Mouse (Mus musculus) cortical plate, adult 2 months (tissue): ENCODE results near the gene Eif4e2. TPM values are rescaled to one million over a fixed set of nuclear protein-coding genes. Genes with fewer than 3 reads are reported as not detected.

Experiments used
- H3K27ac ChIP-seq: fragments of 200-500 bp; 2 replicates; pipeline ENCODE4 v1.5.1; 2012; ENCODE audit warnings: low read length, control low read depth, inconsistent platforms; ENCODE audit not compliant: insufficient read depth
- H3K4me1 ChIP-seq: fragments of 200-500 bp; 2 replicates; pipeline ENCODE4 v1.6.1; 2011; ENCODE audit warnings: low read length; ENCODE audit not compliant: control insufficient read depth, insufficient read depth
- H3K4me3 ChIP-seq: fragments of 200-500 bp; 2 replicates; pipeline ENCODE4 v1.5.1; 2011; ENCODE audit warnings: mild to moderate bottlenecking, low read length, control low read depth; ENCODE audit not compliant: insufficient read depth
- CTCF ChIP-seq: fragments of 200-500 bp; IDR thresholded peaks from 2 replicates; pipeline ENCODE4 v1.5.1; 2011; ENCODE audit warnings: mild to moderate bottlenecking, control low read depth, low read length; ENCODE audit not compliant: insufficient read depth; ENCODE audit errors: extremely low read depth
- POLR2A ChIP-seq: fragments of 200-500 bp; IDR thresholded peaks from 2 replicates; pipeline ENCODE4 v1.6.1; 2011; ENCODE audit warnings: mild to moderate bottlenecking, low read length, control low read depth; ENCODE audit not compliant: insufficient read depth; ENCODE audit errors: extremely low read depth
- polyA plus RNA-seq: library from polyadenylated mRNA; depleted of rRNA; stranded (reverse); fragments of >200 nt; gene quantifications from 2 replicates; pipeline ENCODE4 v1.2.3, GENCODE M21; 2012; rRNA removed

Eif4e2 gene
- polyA plus RNA-seq, 1 experiment: 53.7 TPM

GRCm38 (mm10) chr1:87282413-87282788 is 68.7 kb downstream of the Eif4e2 start:
- Histone ChIP-seq H3K27ac (no peak overlapping the region), H3K4me1 (no peaks in the 10 kb centered on the region), H3K4me3 (no peak overlapping the region)
- TF ChIP-seq CTCF: no peak
- TF ChIP-seq POLR2A: no peak

DNA sequence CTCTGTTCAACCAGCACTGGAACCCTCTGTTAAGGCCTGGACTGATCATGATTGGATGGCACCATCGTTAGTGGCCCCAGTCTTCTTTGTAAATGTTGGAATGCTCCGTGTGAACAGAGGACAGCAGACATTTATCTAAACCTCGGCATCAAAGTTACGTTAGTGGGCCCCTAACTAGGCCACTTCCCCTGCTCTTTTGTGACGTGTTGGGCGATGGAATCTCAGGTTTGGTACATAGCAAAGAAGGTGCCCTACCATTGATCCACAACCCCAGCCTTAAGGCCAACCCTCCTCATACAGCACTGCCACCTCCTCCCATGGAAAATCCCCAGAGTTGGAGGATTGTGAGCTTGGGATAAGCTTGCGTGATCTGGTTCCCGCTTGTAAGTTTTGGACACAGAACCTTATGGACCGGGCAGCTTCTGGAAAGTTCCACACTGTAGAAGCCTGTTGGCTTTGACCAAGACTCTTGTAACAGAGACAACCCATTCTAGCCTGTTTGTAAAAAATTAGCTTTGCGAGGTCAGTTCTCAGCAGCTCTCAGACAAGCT is 69.8 kb downstream of the Eif4e2 start:
- Histone ChIP-seq H3K4me1 (no peaks in the 10 kb centered on the region), H3K4me3 (no peak overlapping the region), H3K27ac (no peak overlapping the region)
- TF ChIP-seq POLR2A: no peak
- TF ChIP-seq CTCF: no peak

DNA sequence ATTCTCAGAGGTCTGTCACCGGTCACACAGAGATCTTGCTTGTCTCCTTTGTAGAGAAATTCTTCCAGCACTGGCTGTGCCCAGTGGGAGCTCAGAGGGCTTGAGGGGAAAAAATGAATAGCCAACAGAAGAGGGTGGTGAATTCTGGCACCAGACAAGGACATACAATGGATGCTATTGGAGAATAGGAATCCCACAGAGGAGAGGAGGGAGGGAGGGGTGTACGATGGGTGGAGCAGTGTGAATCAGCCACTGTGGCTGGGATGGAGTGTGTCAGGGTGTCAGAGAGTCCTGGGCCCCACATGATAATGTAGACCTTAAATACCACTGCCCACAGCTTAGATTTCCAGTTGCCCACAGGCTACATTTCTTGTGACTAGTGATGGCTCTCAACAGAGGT is 73.4 kb downstream of the Eif4e2 start:
- no peak for TF ChIP-seq POLR2A
- TF ChIP-seq CTCF: no peak
- Histone ChIP-seq H3K27ac (peak overlapping the region; percentile 79; the same call in 1 of the 2 replicates), H3K4me3 (no peak overlapping the region), H3K4me1 (no peaks in the 10 kb centered on the region)

Other genes with a start within 250 kb of the Eif4e2 start
- gene Alppl2, start 124.0 kb upstream of the Eif4e2 start, polyA plus RNA-seq: not detected in 2 replicates
- gene Alpi, start 112.3 kb upstream of the Eif4e2 start, polyA plus RNA-seq: not detected in 2 replicates
- not detected in 2 replicates for gene Akp3, start 88.9 kb upstream of the Eif4e2 start, polyA plus RNA-seq
- gene Ecel1, start 57.4 kb upstream of the Eif4e2 start, polyA plus RNA-seq: 2.3 and 3.9 TPM in 2 replicates
- gene Prss56, start 30.6 kb upstream of the Eif4e2 start, polyA plus RNA-seq: 0.13 and 0.40 TPM in 2 replicates
- gene Chrnd, start 23.3 kb upstream of the Eif4e2 start, polyA plus RNA-seq: not detected in 2 replicates
- not detected in 2 replicates for gene Chrng, start 9.3 kb upstream of the Eif4e2 start, polyA plus RNA-seq
- gene Efhd1, start 50.4 kb downstream of the Eif4e2 start, polyA plus RNA-seq: 30.0 and 36.5 TPM in 2 replicates
- 54.3 and 55.8 TPM in 2 replicates for gene Gigyf2, start 113.1 kb downstream of the Eif4e2 start, polyA plus RNA-seq
- gene Kcnj13, start 180.8 kb downstream of the Eif4e2 start, polyA plus RNA-seq: 1.8 and 3.3 TPM in 2 replicates